ENCODE assay signal across 10 mouse cellular contexts in the genomic region with DNA sequence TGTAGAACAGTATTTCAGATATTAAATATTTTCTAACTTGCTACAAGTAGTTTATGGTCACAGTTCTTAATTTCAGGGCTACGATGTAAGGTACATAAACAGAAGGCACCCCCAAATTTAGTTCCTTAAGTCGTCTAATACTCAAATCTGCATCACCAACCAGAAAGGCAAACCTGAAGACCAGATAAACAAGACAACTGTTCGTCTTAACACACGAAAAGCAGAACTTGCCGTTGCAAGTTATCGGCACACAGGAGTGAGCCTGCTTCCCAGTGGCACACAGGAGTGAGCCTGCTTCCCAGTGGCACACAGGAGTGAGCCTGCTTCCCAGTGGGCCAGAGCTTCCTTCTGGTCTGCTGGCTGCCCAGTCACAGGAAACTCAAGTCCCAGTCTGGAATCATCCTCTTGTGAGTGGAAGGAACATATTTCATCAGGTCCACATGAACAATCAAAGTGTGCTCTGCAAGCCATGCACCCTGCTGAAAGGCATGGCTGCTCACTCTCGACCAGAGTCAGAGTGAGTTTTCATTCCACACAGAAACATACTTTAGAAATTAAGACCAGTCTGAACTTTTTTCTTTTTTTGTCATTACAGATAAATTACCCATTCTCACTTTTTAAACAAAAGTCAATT.
DNase-seq lines count a peak whose midpoint lies in the region; ATAC-seq and TF ChIP-seq lines count a peak whose summit lies in the region.
"Had no signal": no experiment of that assay in that cellular context is flagged by ENCODE, and none has a peak within 500 bp of the region (broad histone marks: within the 10 kb centered on the region; RNA-seq: fewer than 3 reads in every experiment).

No protein-coding gene starts in this region.

- H3K4me1 ChIP-seq in liver, embryonic 11.5 days (replicated peaks; ENCODE audit: control insufficient read depth, insufficient read depth, low read length): peaks cover 32% of the 10 kb centered on the region
- H3K4me1 ChIP-seq in embryonic facial prominence, embryonic 14.5 days (ENCODE audit: control insufficient read depth, insufficient read depth, low read length): peaks cover 71% of the 10 kb centered on the region
- peaks cover 27% of the 10 kb centered on the region for H3K4me1 ChIP-seq in intestine, embryonic 16.5 days (ENCODE audit: control insufficient read depth, insufficient read depth, low read length)

- intact Hi-C loops in left cerebral cortex, postnatal 4 days (cut with DNase I): no loop called here

- H3K4me2 ChIP-seq in liver, embryonic 11.5 days: peak overlapping the region; percentile 50
- H3K4me2 ChIP-seq in embryonic facial prominence, embryonic 14.5 days (ENCODE audit: low read depth, low read length): peak overlapping the region; percentile 54
- no peak overlapping the region for H3K4me2 ChIP-seq in intestine, embryonic 16.5 days (ENCODE audit: low read depth, low read length)
- peak overlapping the region; percentile 87 for H3K4me2 ChIP-seq in myocyte (ENCODE audit: low read depth)

- TF ChIP-seq POLR2A in myocyte (IDR thresholded peaks at IDR 0.05; ENCODE audit: insufficient read length, low read depth): no peak

- no peak overlapping the region for H3K27ac ChIP-seq in liver, embryonic 11.5 days (ENCODE audit: low read depth, low read length)
- no peak overlapping the region; the same call in 1 of the 2 replicates for H3K27ac ChIP-seq in embryonic facial prominence, embryonic 14.5 days (replicated peaks; ENCODE audit: low read depth, low read length)
- no peak overlapping the region for H3K27ac ChIP-seq in intestine, embryonic 16.5 days (ENCODE audit: low read length)

- no peak for ATAC-seq in liver, embryonic 11.5 days (replicated peaks; ENCODE audit: low FRiP score)
- ATAC-seq in embryonic facial prominence, embryonic 14.5 days (ENCODE audit: low read depth): no peak
- no peak for ATAC-seq in intestine, embryonic 16.5 days

- H3K36me3 ChIP-seq in liver, embryonic 11.5 days (ENCODE audit: control insufficient read depth, insufficient read depth, low read length): no peaks in the 10 kb centered on the region
- no peaks in the 10 kb centered on the region for H3K36me3 ChIP-seq in embryonic facial prominence, embryonic 14.5 days (ENCODE audit: control insufficient read depth, insufficient read depth, low read length)
- no peaks in the 10 kb centered on the region for H3K36me3 ChIP-seq in intestine, embryonic 16.5 days (ENCODE audit: control insufficient read depth, insufficient read depth, low read length)
- H3K36me3 ChIP-seq in myocyte (ENCODE audit: control insufficient read depth, insufficient read depth): no peaks in the 10 kb centered on the region

- DNase-seq in liver, embryonic 11.5 days (ENCODE audit: low spot score): no peak
- DNase-seq in liver: no peak
- DNase-seq in embryonic facial prominence, embryonic 14.5 days (ENCODE audit: low spot score): no peak
- DNase-seq in frontal cortex, adult 2 months (ENCODE audit: extremely low spot score in 1 of 2, low spot score in 1 of 2): no peak
- DNase-seq in spleen, postnatal 14 days (ENCODE audit: low spot score in 2 of 2): no peak
- no peak for DNase-seq in left cerebral cortex, postnatal 4 days
- DNase-seq: lung, postnatal 36 days; thymus, postnatal 25 days had no signal

- no peaks in the 10 kb centered on the region for H3K9me3 ChIP-seq in liver, embryonic 11.5 days (ENCODE audit: control insufficient read depth, low read length)
- no peaks in the 10 kb centered on the region for H3K9me3 ChIP-seq in embryonic facial prominence, embryonic 14.5 days (ENCODE audit: control insufficient read depth, low read length)
- no peaks in the 10 kb centered on the region for H3K9me3 ChIP-seq in intestine, embryonic 16.5 days (ENCODE audit: control insufficient read depth, low read length)

- 40% methylated on average over 7 of the region's 7 CpGs for WGBS in liver, embryonic 11.5 days
- 26% methylated on average over 7 of the region's 7 CpGs for WGBS in embryonic facial prominence, embryonic 14.5 days
- 67% methylated on average over 7 of the region's 7 CpGs for WGBS in intestine, embryonic 16.5 days

- H3K9ac ChIP-seq in liver, embryonic 11.5 days (ENCODE audit: low read depth, low read length): no peak overlapping the region
- H3K9ac ChIP-seq in embryonic facial prominence, embryonic 14.5 days (ENCODE audit: low read depth, low read length): peak overlapping the region; percentile 60
- peak overlapping the region; percentile 30; the same call in 1 of the 2 replicates for H3K9ac ChIP-seq in intestine, embryonic 16.5 days (ENCODE audit: low read depth, low read length)

- no peaks in the 10 kb centered on the region for H3K27me3 ChIP-seq in liver, embryonic 11.5 days (replicated peaks; ENCODE audit: control insufficient read depth, insufficient read depth, low read length)
- H3K27me3 ChIP-seq in embryonic facial prominence, embryonic 14.5 days (replicated peaks; ENCODE audit: control insufficient read depth, insufficient read depth, low read length): no peaks in the 10 kb centered on the region
- H3K27me3 ChIP-seq in intestine, embryonic 16.5 days (replicated peaks; ENCODE audit: control insufficient read depth, insufficient read depth, low read length): no peaks in the 10 kb centered on the region
- no peaks in the 10 kb centered on the region for H3K27me3 ChIP-seq in myocyte (ENCODE audit: control insufficient read depth, insufficient read depth, insufficient read length)

- peak overlapping the region; percentile 45 for H3ac ChIP-seq in myocyte (ENCODE audit: control insufficient read depth, insufficient read length)

- H3K4me3 ChIP-seq in liver, embryonic 11.5 days (ENCODE audit: low read depth, low read length): peak overlapping the region; percentile 30
- H3K4me3 ChIP-seq in embryonic facial prominence, embryonic 14.5 days (ENCODE audit: low read depth, low read length): peak overlapping the region; percentile 40
- 0 out of 2 replicates have a peak overlapping the region, but pooled peaks have one; percentile 16 for H3K4me3 ChIP-seq in intestine, embryonic 16.5 days (ENCODE audit: low read length)
- peak overlapping the region; percentile 40 for H3K4me3 ChIP-seq in myocyte

- peaks cover 67% of the 10 kb centered on the region for H3K79me2 ChIP-seq in myocyte (ENCODE audit: control insufficient read depth, insufficient read depth)

TF ChIP-seq in myocyte, 11 proteins besides CTCF, POLR2A, EP300 and RAD21:
- no peak for TF ChIP-seq SRF (IDR thresholded peaks at IDR 0.05; ENCODE audit: control insufficient read depth, insufficient read length, low read depth)
- TF ChIP-seq MAX (IDR thresholded peaks at IDR 0.05; ENCODE audit: low read depth): peak; percentile 7
- TF ChIP-seq MYOD1 (IDR thresholded peaks at IDR 0.05; ENCODE audit: control insufficient read depth in 1 of 3, insufficient read length in 2 of 3, low read depth in 2 of 3): no peak
- TF ChIP-seq CEBPB (IDR thresholded peaks at IDR 0.05; ENCODE audit: insufficient read depth, poor library complexity, severe bottlenecking): no peak
- no peak for TF ChIP-seq USF1 (IDR thresholded peaks at IDR 0.05; ENCODE audit: low read depth)
